Mouse (Mus musculus) T-helper 2 cell (primary cell): ENCODE measurements at regions not wholly inside any gene's neighbourhood (a gene's known extent, or its start where the extent isn't known, plus 50 kb on each side); places are given as distances from the start of the nearest gene placed in this dataset.

Experiments used
- in situ Hi-C: fragments of 300-600 bp; cut with MboI, MseI; formaldehyde crosslinking; loops from one replicate; pipeline ENCODE4 v1.15.1; 2025; ENCODE audit warnings: high pct_unique_total_duplicates

DNA sequence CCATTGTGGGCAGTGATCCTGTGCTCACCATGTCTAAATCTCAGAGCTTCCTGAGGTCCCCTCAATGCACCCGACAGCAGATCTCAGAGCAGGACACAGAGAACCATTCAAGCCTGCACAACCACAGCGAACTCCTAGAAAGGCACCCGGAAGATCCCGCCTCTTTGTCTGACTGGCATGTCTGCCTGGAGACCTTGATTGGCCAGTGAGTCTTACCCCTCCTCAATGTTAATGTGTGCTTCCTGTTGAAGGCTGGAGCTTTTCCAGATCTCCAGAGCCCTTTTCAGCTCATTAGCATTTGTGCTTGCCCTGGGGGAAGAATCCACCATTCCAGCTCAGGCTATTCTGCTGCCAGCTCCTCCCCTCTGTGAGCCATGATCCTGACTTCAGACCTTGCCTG, 91.8 kb downstream of the 2410141K09Rik start:
- in situ Hi-C loops, result loop anchor here (10.0 kb wide), 1 partner anchor 176 kb away; no protein-coding TSS in a partner anchor

DNA sequence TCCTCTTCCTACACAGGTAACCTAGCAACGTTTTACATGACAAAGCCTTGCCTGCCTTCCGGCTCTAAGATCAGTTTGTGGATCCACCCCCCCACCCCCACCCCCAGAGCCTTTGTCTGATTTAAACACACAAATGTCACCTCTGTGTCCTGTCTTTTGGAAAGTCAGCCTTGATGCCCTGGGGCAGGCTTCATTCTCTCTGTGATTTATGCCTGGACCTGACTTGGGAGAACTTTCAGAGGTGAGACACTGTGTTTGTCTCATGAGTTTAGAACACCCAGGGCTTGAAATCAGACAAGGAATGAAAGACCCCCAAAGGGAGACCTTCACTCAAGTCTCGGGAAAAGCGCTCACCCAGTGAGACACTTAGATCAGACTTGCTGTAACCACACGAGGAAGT, 92.9 kb upstream of the Gm10772 start:
- in situ Hi-C loops, result loop anchor here (5.0 to 25.0 kb wide), 3 partner anchors 227 to 683 kb away; no protein-coding TSS in a partner anchor

DNA sequence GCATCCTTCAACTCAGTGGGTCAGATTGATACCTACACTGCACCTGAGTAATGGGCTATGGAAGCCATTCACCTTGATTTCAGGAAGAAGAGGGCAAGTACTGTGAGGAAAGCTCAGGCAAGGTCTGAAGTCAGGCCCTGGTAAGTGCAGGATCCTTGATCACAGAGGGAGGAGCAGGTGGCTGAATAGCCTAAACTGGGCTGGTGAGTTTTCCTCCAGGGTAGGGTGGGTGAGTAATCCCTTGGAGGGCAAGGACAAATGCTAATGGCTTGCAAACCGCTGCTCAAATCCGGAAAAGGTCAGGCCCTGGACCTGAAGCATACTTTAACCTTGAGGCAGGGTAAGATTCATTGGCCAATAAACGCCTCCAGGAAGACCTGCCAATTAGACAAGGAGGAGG, 84.4 kb upstream of the Gm10772 start:
- in situ Hi-C loops, result loop anchor here (25.0 kb wide), 1 partner anchor 675 kb away; no protein-coding TSS in a partner anchor

- in situ Hi-C loops, result loop anchor here (10.0 to 25.0 kb wide), 2 partner anchors 145 to 663 kb away; partner anchors contain the start of gene 2410141K09Rik
These were observed 72.5 kb upstream of the Gm10772 start for GRCm38 (mm10) chr13:66299901-66300300.

DNA sequence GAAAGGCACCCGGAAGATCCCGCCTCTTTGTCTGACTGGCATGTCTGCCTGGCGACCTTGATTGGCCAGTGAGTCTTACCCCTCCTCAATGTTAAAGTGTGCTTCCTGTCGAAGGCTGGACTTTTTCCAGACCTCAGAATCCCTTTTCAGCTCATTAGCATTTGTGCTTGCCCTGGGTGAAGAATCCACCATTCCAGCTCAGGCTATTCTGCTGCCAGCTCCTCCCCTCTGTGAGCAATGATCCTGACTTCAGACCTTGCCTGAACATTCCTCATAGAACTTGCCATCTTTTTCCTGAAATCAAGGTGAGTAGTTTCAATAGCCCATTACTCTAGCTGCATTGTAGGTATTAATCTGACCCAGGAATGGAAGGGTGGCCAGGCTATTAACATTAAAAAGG, 64.0 kb upstream of the Gm10772 start:
- in situ Hi-C loops, result loop anchor here (10.0 kb wide), 1 partner anchor 153 kb away; the partner anchor contains the start of gene 2410141K09Rik
